Mouse (Mus musculus) embryo, embryonic 10 days (tissue): ENCODE data around the gene Slc8b1.

Experiments
- DNase-seq: peaks from one replicate; pipeline ENCODE4 v3.0.0-alpha.2; 2015; ENCODE audit warnings: low spot score

Slc8b1 gene

GRCm38 (mm10) chr5:120527296-120527964, 16.5 kb downstream of the Slc8b1 start:
- no peak for DNase-seq

GRCm38 (mm10) chr5:120531631-120532030, 20.7 kb downstream of the Slc8b1 start:
- DNase-seq, result no peak

- peak; percentile 52 for DNase-seq
Observed at GRCm38 (mm10) chr5:120534071-120534685, 23.2 kb downstream of the Slc8b1 start.

DNA sequence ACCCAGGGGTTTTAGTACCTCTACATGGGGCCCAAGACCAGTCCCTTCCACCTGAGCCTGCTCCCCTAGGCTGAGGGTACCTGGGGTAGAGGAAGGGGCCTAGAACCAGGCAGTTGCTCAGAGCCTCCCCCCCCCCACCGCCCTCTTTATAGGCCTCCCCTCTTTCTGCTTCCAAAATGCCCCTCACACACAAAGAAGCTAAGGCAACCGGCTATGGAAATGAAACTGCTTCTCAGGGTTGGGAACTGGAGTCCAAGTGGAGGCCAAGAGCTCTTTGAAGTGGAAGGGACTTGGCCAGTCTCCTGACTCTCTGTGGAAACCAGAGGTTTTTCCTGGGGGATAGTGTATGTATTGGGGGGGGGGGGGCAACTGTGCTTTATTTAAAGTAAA, 23.7 kb downstream of the Slc8b1 start:
- no peak for DNase-seq

DNA sequence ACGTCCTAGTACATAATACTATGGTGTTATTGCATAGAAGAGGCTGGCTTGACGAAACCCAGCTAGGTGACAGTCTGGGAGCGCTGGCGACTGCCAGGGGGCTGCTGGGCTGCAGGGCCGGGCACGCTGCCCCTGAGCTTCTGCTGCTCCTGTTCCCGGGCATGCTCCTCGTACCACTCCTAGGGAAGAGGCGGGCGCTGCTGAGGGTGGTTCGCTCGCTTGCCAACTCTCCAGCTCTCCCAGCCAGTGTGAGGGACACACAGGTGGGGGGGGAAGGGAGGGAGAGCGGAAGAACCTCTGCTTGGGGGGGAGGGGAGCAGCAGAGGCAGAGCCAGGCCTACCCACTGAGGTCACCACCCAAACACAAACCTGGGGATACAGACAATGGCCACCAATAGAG, 25.1 kb downstream of the Slc8b1 start:
- DNase-seq, result no peak

- no peak for DNase-seq
Observed at GRCm38 (mm10) chr5:120536632-120537031, 25.7 kb downstream of the Slc8b1 start.

GRCm38 (mm10) chr5:120548236-120548850, 37.4 kb downstream of the Slc8b1 start:
- peak; percentile 50 for DNase-seq

DNA sequence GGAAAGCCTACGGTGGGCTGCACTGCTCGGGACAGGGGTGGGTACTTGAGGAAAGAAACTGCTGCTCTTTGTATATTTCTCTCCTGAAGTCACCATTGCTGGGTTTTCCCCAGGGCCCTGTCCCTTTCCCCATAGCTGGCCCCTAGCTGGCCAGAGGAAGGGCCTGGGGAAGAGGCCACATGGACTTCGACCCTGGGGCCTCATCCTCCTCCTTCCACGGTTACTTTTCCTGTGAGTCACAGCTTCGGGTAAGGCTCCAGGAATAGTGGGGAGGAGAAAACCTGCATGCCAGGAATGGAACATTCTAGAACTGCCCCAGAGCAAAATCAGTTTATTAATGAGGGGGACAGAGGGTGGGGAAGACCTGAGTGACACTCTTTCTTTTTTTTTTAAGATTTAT, 39.2 kb downstream of the Slc8b1 start:
- DNase-seq, result no peak

DNA sequence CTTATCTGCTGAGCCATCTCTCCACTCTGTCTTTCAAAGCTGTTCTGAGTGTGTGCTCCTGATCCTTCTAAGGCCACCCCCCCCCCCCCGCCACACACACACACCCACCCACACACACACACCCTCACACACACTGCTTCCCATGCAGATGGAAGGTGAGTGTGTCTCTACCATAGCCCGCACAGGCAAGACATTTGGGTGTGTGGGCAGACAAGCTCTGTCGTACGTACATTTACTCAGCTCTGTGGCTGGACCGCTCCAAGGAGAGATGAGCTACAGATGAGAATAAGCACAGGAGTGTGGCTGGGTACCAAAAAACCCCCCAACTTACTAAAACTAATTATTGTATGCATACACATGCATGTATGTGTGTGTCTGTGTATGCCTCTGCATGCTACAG, 39.7 kb downstream of the Slc8b1 start:
- no peak for DNase-seq

- no peak for DNase-seq
Observed at GRCm38 (mm10) chr5:120555871-120556270, 44.9 kb downstream of the Slc8b1 start.

GRCm38 (mm10) chr5:120558041-120558440, 47.1 kb downstream of the Slc8b1 start:
- DNase-seq, result no peak

- no peak for DNase-seq
Observed at GRCm38 (mm10) chr5:120558762-120559161, 47.8 kb downstream of the Slc8b1 start.

- DNase-seq, result no peak
Observed at GRCm38 (mm10) chr5:120560129-120560615, 49.2 kb downstream of the Slc8b1 start.

DNA sequence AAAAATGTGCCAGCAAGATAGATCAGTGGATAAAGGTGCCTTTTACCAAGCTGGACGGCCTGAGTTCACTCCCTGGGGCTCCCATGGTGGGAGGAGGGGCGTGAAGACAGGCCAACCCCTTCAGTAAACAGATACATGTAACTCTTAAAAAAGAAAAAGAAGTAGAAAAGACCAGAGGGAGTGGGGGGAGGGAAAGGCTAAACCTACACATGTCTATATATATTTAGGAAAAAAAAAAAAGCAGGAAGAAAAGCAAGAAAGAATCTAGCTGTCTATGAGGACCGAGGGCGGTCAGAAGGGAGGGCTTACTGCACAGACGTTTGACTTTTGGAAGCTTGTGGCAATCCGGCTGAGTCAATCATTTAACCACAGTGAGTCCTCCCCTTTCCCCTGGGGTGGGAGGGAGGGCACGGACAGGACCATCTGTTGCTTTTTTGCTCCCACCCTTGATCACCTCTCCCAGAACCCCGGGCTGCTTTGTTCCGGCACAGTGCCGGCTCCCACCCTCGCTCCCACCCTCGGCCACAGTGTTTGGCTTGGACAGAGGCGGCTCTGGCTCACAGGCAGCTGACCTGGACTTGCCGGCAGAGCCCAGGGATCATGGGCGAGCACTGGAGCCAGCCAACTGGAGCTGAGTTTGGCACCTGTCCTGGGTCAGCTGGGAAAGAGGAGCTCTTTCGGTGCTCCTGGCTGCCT, 49.8 kb downstream of the Slc8b1 start:
- DNase-seq, result peak; percentile 71

- peak; percentile 71 for DNase-seq
Observed at GRCm38 (mm10) chr5:120562956-120563913, 52.3 kb downstream of the Slc8b1 start.

GRCm38 (mm10) chr5:120563914-120564311, 52.9 kb downstream of the Slc8b1 start:
- no peak for DNase-seq

DNA sequence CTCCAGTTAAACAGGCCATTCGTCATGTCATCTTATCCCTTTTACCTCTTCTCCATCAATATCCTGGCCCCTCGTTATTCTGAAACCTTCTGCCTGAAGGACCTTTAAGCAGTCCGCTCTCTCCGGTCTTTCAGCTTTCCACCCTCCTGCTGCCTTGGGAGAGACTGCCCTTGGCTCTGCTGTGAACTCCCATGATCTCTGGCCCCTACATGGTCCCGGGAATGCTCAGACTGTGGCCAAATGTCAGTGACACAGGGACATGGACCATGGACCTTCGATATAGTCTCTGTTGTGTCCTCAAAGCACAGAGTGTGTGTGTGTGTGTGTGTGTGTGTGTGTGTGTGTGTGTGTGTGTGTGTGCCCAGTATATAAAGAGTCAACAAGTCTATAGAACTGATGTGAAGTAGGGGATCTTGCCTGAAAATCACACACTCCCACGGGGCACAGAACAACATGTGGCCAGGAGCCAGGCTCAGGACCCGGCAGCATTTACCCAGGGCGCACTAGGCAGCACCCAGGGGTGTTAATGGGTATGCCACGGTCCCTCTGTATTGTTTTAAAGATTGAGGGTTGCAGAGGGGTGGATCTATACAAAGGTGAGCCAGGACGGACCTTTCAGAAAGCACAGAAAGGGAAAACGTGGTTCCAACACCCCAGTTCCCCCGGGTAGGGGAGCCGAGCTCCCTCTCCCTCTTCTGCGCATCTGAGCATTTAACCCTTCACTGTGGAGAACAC, 54.4 kb downstream of the Slc8b1 start:
- peak; percentile 60 for DNase-seq

GRCm38 (mm10) chr5:120566101-120566500, 55.1 kb downstream of the Slc8b1 start:
- no peak for DNase-seq

GRCm38 (mm10) chr5:120566681-120567252, 55.8 kb downstream of the Slc8b1 start:
- peak; percentile 53 for DNase-seq

DNA sequence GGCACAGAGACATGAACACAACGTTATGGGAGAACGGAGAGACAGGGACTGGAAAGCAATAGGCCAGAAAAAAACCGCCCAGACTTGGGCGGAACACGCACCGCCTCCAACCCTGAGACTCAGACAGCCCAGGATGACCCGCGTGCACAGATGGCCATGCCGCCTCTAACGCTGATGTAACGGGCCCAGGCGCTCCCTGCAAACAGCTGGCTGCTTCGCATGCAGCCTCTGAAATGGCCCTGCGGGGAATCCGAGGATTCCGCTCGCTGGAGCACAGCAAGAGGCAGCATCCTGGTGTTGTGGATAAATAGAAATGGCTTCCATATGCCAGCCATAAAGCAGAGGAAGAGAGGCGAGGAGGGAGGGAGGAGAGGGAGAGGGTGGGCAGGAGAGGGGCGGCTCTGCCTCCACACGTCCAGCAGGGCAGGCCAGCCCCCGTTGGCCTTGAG, 56.3 kb downstream of the Slc8b1 start:
- DNase-seq, result peak; percentile 78
